Mouse (Mus musculus) intestine, postnatal 0 days (tissue): ENCODE measurements around the gene Plin2. TPM values are rescaled to one million over a fixed set of nuclear protein-coding genes. Genes with fewer than 3 reads are reported as not detected.
"Not testable (repeated sequence)": the region's sequence is repeated elsewhere in the genome, so short reads cannot be mapped to it uniquely, and the experiment has no call there.

Experiments used
- ATAC-seq: fragments of 200-750 bp; cut with Nextera tagmentation; 2 replicates; pipeline ENCODE4 v1.8.0; 2017; ENCODE audit warnings: mild to moderate bottlenecking, moderate TSS enrichment, moderate library complexity
- H3K27ac ChIP-seq: fragments of 300-500 bp; sonication (generic); 2 replicates; pipeline ENCODE4 v1.5.1; 2014; ENCODE audit warnings: mild to moderate bottlenecking, low read depth, low read length, moderate library complexity
- H3K27me3 ChIP-seq: fragments of 300-500 bp; sonication (generic); replicated peaks from 2 replicates; pipeline ENCODE4 v1.6.1; 2014; ENCODE audit warnings: low read length, mixed read lengths; ENCODE audit not compliant: control insufficient read depth, insufficient read depth
- H3K36me3 ChIP-seq: fragments of 300-500 bp; sonication (generic); 2 replicates; pipeline ENCODE4 v1.6.1; 2014; ENCODE audit warnings: mild to moderate bottlenecking, moderate library complexity; ENCODE audit not compliant: control insufficient read depth, insufficient read depth
- H3K4me1 ChIP-seq: fragments of 300-500 bp; sonication (generic); replicated peaks from 2 replicates; pipeline ENCODE4 v1.6.1; 2014; ENCODE audit warnings: antibody characterized with exemption, low read length, mixed read lengths; ENCODE audit not compliant: control insufficient read depth, insufficient read depth
- H3K4me2 ChIP-seq: fragments of 300-500 bp; sonication (generic); replicated peaks from 2 replicates; pipeline ENCODE4 v1.6.1; 2014; ENCODE audit warnings: low read depth, mild to moderate bottlenecking, moderate library complexity
- H3K4me3 ChIP-seq: fragments of 300-500 bp; sonication (generic); 2 replicates; pipeline ENCODE4 v1.5.1; 2014; ENCODE audit warnings: low read depth, low read length
- H3K9ac ChIP-seq: fragments of 300-500 bp; sonication (generic); 2 replicates; pipeline ENCODE4 v1.6.1; 2014; ENCODE audit warnings: mild to moderate bottlenecking, low read depth, low read length
- H3K9me3 ChIP-seq: fragments of 300-500 bp; sonication (generic); 2 replicates; pipeline ENCODE4 v1.6.1; 2016; ENCODE audit warnings: mixed run types; ENCODE audit not compliant: control insufficient read depth
- CTCF ChIP-seq: sonication (generic); IDR thresholded peaks from 2 replicates; pipeline ENCODE4 v1.5.1; 2016; ENCODE audit warnings: low read depth, mild to moderate bottlenecking, control low read depth, antibody characterized with exemption, moderate library complexity
- WGBS: fragments of 180-500 bp; shearing (Covaris S2); extraction: QIAGEN DNeasy Blood & Tissue Kit; methylation state at CpG from one replicate; pipeline ENCODE4 v1.1.7; 2014; 5-methylcytosine and 5-hydroxymethylcytosine counted together
- polyA plus RNA-seq: library from polyadenylated mRNA; unstranded; fragments of >200 nt; fragmentation: Nextera tagmentation; extraction: Ambion mirVana; gene quantifications from 2 replicates; pipeline ENCODE4 v1.2.1, GENCODE M21; 2015

The Plin2 gene
- polyA plus RNA-seq, 1 experiment from 2014 or later: 531 TPM

DNA sequence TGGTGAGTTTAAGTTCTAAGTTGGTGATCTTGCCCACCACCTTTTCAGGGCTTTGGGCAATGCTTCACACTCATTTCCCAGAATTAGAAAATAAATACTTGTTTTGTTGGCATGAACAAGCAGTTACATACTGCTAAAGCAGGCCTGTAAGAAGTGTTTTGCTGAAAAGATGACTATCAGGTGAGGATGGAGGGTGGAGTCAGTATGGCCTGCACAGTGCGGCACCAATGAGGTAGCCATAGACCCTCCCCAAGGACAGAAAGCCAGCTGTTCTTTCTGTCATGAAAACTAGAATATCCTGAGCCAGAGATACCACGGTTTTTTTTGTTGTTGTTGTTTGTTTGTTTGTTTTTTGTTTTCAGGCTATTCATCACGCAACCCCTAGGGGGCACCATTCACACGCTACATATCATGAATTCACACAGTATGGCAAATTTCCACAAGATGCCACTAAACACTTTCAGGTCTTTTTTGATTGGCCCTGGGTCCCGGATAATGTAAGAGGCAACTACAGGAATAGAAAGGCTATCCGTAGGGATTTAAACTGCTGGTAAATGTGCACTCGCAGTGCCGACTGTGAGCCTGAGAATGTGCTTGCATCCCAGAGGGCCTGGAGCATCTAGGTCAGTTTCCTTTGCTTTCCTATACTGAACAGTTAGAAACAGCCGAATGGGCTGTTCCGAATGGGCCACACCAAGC lies 18.0 kb downstream of the Plin2 start:
- H3K9me3 ChIP-seq: no peaks in the 10 kb centered on the region
- H3K27me3 ChIP-seq: no peaks in the 10 kb centered on the region
- H3K9ac ChIP-seq: no peak overlapping the region
- peaks cover 12% of the 10 kb centered on the region for H3K36me3 ChIP-seq
- no peak overlapping the region for H3K4me2 ChIP-seq
- WGBS: 74% methylated on average over 10 of the region's 10 CpGs
- H3K4me1 ChIP-seq: no peaks in the 10 kb centered on the region
- peak; percentile 75 for TF ChIP-seq CTCF
- ATAC-seq: no peak
- H3K4me3 ChIP-seq: no peak overlapping the region
- no peak overlapping the region for H3K27ac ChIP-seq

DNA sequence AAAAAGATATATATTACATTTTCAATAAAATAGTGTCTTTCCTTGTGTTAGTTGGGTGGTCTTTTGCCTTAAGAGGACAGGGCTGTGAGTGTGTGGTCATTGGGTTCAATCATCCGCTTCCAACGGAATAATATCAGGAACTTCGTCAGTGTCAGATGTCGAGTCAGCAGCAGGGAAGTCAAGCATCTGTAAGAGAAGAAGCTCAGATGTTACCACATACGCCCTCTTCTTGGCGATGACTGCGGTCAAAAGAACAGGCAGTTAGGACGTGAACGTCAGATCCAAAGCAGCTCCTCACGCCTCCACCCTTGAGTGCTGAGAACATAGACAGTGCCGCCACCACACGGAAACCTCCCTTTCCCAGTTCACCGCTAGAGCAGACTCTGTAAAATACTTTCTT lies 21.5 kb downstream of the Plin2 start:
- not testable (repeated sequence) for ATAC-seq, H3K9ac ChIP-seq, H3K36me3 ChIP-seq, H3K9me3 ChIP-seq, H3K4me3 ChIP-seq, H3K4me1 ChIP-seq, H3K4me2 ChIP-seq, H3K27me3 ChIP-seq, H3K27ac ChIP-seq
- 94% methylated on average over 10 of the region's 13 CpGs for WGBS

DNA sequence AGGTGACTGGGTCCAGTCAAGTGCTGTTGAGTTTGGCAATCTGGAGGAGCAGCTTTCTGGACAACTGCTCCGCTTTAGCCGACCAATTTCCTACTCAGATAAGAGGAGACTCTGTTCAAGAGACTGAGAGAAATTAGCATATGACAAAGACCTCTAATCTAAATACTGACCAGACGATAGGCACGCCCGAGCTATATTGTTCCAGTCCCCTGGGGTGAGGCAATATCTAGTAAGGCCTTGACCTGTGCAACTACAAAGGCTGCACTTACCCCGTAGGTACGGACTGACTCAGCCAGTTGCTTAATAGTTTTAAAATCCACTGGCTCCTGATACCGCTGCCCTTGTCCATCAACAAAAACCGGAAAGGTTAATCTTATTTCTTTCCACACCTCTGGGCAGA lies 32.3 kb downstream of the Plin2 start:
- H3K4me3 ChIP-seq, H3K27ac ChIP-seq, H3K4me1 ChIP-seq, H3K36me3 ChIP-seq, H3K9me3 ChIP-seq, H3K27me3 ChIP-seq, H3K9ac ChIP-seq: not testable (repeated sequence)
- ATAC-seq: peak; percentile 69
- 0 out of 2 replicates have a peak overlapping the region, but pooled peaks have one; percentile 27 for H3K4me2 ChIP-seq
- 56% methylated on average over 9 of the region's 9 CpGs for WGBS

DNA sequence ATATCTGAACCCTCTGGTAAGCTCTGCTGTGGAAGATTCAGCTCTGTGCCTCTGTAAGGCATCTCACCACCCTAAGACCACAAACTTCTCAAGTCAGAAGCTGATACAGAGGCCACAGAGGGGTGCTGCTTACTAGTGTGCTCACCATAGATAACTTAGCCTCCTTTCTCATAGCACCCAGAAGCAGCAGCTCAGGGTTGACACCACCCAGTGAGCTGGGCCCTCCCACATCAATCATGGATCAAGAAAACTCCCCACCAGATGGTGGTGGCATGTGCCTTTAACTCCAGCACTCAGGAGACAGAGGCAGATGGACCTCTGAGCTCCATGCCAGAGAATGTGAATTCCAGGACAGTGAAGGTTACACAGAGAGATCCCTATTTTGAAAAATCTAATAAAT lies 35.0 kb downstream of the Plin2 start:
- not testable (repeated sequence) for H3K27ac ChIP-seq, H3K4me2 ChIP-seq, H3K9me3 ChIP-seq, H3K4me3 ChIP-seq, H3K27me3 ChIP-seq, H3K4me1 ChIP-seq, H3K9ac ChIP-seq, ATAC-seq, H3K36me3 ChIP-seq

DNA sequence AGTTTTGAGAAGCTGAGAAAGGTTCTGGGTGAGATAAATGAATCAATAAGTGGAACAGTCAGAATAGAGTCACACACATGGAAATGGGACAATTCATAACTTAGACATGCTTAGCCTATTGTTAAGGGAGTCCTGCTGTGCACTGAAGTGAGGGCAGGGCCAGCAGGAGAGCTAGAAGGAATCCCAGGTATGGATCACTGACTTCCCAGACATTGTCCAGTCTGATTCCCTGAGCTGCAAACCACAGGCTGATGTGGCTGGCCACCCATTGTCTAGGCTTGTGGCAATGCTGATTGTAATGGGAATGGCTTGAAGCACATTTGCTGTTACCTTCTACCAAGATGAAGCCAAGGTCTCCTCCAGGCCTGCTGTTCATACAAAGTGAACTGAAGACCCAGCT lies 35.5 kb downstream of the Plin2 start:
- not testable (repeated sequence) for H3K27me3 ChIP-seq, H3K4me3 ChIP-seq, H3K4me2 ChIP-seq, H3K36me3 ChIP-seq, H3K27ac ChIP-seq, H3K4me1 ChIP-seq, H3K9ac ChIP-seq, ATAC-seq, H3K9me3 ChIP-seq

DNA sequence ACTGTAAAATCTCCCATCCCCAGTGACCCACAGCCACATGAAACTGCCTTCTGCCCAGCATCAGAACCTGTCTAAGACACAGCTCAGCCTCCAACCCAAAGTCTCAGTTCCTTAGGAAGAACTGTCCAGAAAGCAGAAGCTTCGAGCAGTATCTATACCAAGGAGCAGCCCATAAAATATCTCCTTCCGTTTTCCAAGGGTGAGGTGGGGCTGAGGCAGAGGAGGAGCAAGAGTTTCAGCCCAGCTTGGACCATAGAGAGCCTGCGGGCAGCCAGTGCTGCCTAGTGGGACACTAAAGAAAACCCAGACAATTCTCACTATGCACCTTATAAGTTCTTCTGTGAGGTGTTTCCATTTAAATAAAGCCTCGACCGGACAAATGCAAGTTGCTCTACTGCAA lies 37.3 kb downstream of the Plin2 start:
- H3K36me3 ChIP-seq, H3K4me3 ChIP-seq, H3K4me1 ChIP-seq, H3K9ac ChIP-seq, H3K27ac ChIP-seq, H3K9me3 ChIP-seq, H3K4me2 ChIP-seq, H3K27me3 ChIP-seq: not testable (repeated sequence)
- WGBS: 76% methylated on average over 3 of the region's 5 CpGs
- 0 out of 2 replicates have a peak, but pooled peaks have one; percentile 50 for ATAC-seq

DNA sequence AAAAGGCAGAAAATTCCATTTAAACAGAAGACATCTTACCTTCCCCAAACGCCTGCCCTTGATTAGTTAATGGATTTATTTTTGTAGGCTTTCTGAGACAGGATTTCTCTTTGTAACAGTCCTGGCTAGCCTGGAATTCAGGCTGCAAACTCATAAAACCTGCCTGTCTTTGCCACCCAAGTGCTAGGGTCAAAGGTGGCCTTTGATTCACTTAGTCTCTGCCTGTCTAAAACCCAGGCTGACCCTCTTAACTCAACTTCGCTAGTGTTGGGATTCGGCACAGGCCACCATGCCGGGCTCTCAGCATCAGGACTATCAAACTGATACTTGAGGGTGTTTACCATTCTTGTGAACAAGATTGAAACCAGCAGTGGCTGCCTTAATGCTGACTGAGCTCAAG lies 38.0 kb downstream of the Plin2 start:
- ATAC-seq: no peak
- WGBS: 39% methylated on average over 4 of the region's 4 CpGs
- no peak for TF ChIP-seq CTCF
- no peak overlapping the region for H3K27ac ChIP-seq
- no peak overlapping the region for H3K4me2 ChIP-seq
- H3K4me3 ChIP-seq: no peak overlapping the region
- no peak overlapping the region for H3K9ac ChIP-seq
- H3K4me1 ChIP-seq: no peaks in the 10 kb centered on the region
- H3K36me3 ChIP-seq: no peaks in the 10 kb centered on the region
- no peaks in the 10 kb centered on the region for H3K27me3 ChIP-seq
- H3K9me3 ChIP-seq: no peaks in the 10 kb centered on the region

DNA sequence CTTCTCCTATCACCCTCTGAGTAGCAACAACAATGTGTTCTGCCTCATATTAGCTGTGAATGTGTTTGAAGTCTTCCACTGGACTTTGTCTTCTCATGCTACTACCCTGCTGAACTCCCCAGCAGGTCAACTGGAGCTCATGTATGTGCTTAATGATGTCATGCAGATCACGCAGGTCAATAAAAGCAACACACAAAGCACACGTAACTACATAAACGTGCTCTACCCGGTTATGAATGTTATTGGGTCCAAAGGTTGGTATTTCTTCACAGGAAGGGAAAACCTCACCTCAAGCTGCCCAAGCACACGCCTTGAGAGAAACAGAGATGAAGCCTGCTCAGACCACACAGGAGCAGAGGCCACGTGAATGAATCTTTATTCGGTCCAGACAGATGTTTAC lies 43.4 kb downstream of the Plin2 start:
- H3K4me1 ChIP-seq, H3K4me2 ChIP-seq, H3K27me3 ChIP-seq, H3K4me3 ChIP-seq, H3K36me3 ChIP-seq, H3K9me3 ChIP-seq, H3K9ac ChIP-seq: not testable (repeated sequence)
- H3K27ac ChIP-seq: 0 out of 2 replicates have a peak overlapping the region, but pooled peaks have one; percentile 51
- 39% methylated on average over 7 of the region's 7 CpGs for WGBS
- peak; percentile 99 for ATAC-seq
